Mouse (Mus musculus): Measurements from ENCODE around the gene Tubgcp5. TPM values are rescaled to one million over a fixed set of nuclear protein-coding genes. Genes with fewer than 3 reads are reported as not detected.
"Not testable (repeated sequence)": the region's sequence is repeated elsewhere in the genome, so short reads cannot be mapped to it uniquely, and the experiment has no call there.

The Tubgcp5 gene
- 25.5 and 39.5 TPM in 2 replicates for polyA plus RNA-seq (2014; fragmentation: Nextera tagmentation; extraction: Ambion mirVana)

DNA sequence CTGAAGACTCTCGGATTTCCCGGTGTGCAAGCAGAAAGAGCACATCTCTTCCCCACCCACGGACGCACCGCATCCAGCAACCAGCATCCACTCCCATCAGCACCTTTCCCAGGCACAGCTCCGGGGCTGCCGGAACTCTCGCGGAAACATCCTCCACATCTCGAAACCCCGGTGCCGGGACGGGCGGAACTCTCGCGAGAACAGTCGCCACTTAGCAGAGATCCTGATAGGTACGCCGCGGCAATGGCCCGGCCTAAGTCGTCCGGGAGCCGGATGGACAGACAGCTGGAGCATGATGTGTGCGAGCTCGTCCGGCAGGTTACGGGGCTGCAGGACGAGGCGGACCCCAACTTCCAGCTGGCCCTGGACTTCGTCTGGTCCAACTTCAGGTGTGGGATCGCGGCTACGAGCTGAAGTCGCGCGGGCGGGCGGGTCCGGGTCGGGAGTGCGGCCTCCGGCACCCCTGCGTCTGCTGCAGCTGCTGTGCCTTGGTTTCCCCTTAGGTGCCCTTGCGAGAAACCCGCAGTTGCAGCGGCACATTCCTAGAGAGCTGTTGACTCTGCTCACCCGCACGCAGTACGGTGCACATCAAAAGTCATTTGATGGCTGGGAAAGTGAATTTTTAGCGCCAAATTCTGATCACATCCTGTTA, at the start of gene Tubgcp5:
Tubgcp5 (plus strand) TSS at position 203 of the 652 bp plus-strand sequence.
- no peaks in the 10 kb centered on the region for H3K27me3 ChIP-seq (ENCODE audit: control insufficient read depth, insufficient read depth, low read length)
- no peaks in the 10 kb centered on the region for H3K9me3 ChIP-seq (ENCODE audit: control insufficient read depth, low read length)
- WGBS, result under 1% methylated on average over 51 of the region's 51 CpGs

DNA sequence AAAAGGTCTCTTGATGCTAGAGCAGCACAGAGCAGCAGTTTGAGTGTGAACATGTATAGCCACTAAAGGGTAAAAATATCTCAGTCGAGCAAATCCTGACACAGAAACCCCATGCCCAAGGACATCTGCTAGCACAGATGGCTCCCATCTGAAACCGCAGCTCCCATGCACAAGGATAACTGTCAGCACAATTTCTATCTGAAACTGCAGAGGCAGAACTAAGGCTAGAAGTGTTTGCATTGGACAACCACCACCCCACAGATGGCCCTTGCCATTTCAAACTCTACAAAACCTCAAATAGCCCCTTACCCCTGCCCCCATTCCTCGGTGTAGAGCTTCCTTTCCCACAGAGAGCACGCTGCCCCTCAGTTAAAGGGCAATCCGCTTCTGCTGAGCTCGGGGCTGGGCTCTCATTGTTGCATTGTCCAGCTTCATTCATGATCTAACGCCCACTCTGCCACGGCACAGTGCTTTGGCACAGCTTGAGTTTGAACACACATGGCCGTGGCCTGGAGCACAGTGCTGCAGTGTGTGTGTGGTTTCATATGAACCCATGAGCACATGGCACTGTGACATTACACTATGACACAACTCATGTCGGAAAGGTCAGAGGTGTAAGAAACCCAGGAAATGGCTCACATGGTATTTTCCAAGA, 49.3 kb upstream of the Tubgcp5 start:
- DNase-seq (no peak), ATAC-seq (ENCODE audit: low FRiP score, low TSS enrichment) (no peak)
- H3K4me2 ChIP-seq (ENCODE audit: low read length), result no peak overlapping the region
- H3K36me3 ChIP-seq (ENCODE audit: control insufficient read depth, insufficient read depth, low read length), result no peaks in the 10 kb centered on the region
- WGBS, result 24% methylated on average over 10 of the region's 10 CpGs
- H3K4me3 ChIP-seq (replicated peaks; ENCODE audit: low read depth, low read length), result no peak overlapping the region
- H3K9ac ChIP-seq (replicated peaks; ENCODE audit: low read length), result no peak overlapping the region
- H3K27ac ChIP-seq (replicated peaks; ENCODE audit: low read depth, low read length), result no peak overlapping the region
- H3K9me3 ChIP-seq (ENCODE audit: control insufficient read depth, low read length), result no peaks in the 10 kb centered on the region
- H3K4me1 ChIP-seq (ENCODE audit: control insufficient read depth, insufficient read depth, low read length), result no peaks in the 10 kb centered on the region
- H3K27me3 ChIP-seq (ENCODE audit: control insufficient read depth, insufficient read depth, low read length), result no peaks in the 10 kb centered on the region

More for the DNA sequence above, at the start of gene Tubgcp5:
- DNase-seq, result peak; percentile 99
- H3K4me3 ChIP-seq (replicated peaks; ENCODE audit: low read depth, low read length), result peak within 1 kb of the TSS; percentile 73
- peaks cover 32% of the 10 kb centered on the region for H3K36me3 ChIP-seq (ENCODE audit: control insufficient read depth, insufficient read depth, low read length)
- peak within 1 kb of the TSS; percentile 85 for H3K4me2 ChIP-seq (ENCODE audit: low read length)
- H3K4me1 ChIP-seq (ENCODE audit: control insufficient read depth, insufficient read depth, low read length), result peaks cover 6% of the 10 kb centered on the region; the same call in 1 of the 2 replicates
- peak within 1 kb of the TSS; percentile 88 for H3K9ac ChIP-seq (replicated peaks; ENCODE audit: low read length)
- peak; percentile 99 for ATAC-seq (ENCODE audit: low FRiP score, low TSS enrichment)
- peak within 1 kb of the TSS; percentile 84 for H3K27ac ChIP-seq (replicated peaks; ENCODE audit: low read depth, low read length)

DNA sequence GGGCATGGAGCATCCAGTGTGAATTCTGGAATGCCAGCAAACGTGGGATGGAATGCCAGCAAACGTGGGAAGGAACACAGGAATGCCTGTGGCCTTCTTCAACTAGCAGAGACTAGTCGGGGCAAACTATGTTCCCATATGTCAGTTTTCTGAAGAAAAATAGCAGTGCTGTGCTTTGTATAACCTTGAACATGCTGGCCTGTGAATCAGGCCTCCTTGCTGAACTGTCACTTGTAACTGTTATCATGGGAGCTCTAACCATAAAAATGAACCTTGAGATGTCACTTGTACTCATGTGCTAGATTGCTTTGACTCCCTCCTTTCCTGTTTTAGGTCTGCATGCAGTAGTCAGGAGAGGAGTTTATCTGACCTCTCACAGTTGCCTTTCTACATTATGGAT, 43.1 kb upstream of the Tubgcp5 start:
- Histone ChIP-seq H3K4me1 (ENCODE audit: control insufficient read depth, insufficient read depth, low read length) (no peaks in the 10 kb centered on the region), H3K4me3 (replicated peaks; ENCODE audit: low read depth, low read length) (no peak overlapping the region), H3K27me3 (ENCODE audit: control insufficient read depth, insufficient read depth, low read length) (no peaks in the 10 kb centered on the region), H3K36me3 (ENCODE audit: control insufficient read depth, insufficient read depth, low read length) (no peaks in the 10 kb centered on the region), H3K27ac (replicated peaks; ENCODE audit: low read depth, low read length) (no peak overlapping the region), H3K9me3 (ENCODE audit: control insufficient read depth, low read length) (no peaks in the 10 kb centered on the region), H3K4me2 (ENCODE audit: low read length) (no peak overlapping the region), H3K9ac (replicated peaks; ENCODE audit: low read length) (no peak overlapping the region)
- WGBS, result 82% methylated on average over 3 of the region's 3 CpGs
- ATAC-seq (ENCODE audit: low FRiP score, low TSS enrichment) (no peak), DNase-seq (no peak)

DNA sequence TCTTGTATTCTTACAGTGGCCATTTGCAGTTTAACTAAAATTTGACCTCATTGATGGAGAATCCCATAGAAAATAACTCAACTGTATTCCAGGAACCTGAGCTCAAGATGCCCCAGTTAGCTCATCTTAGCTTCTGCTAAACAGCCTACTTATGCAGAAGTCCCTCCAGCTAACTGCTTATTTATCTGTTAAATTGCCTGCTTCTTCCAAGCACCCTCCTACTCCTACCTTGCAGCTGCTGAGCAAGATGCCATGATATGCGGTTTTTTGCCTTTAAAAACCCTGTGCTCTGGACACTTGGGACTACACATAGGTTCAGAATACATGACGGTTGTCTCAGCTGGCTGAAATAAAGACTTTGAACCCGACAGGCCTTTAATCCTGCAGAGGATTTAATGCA, 34.6 kb upstream of the Tubgcp5 start:
- ATAC-seq (ENCODE audit: low FRiP score, low TSS enrichment), result no peak
- 37% methylated on average over 3 of the region's 3 CpGs for WGBS

DNA sequence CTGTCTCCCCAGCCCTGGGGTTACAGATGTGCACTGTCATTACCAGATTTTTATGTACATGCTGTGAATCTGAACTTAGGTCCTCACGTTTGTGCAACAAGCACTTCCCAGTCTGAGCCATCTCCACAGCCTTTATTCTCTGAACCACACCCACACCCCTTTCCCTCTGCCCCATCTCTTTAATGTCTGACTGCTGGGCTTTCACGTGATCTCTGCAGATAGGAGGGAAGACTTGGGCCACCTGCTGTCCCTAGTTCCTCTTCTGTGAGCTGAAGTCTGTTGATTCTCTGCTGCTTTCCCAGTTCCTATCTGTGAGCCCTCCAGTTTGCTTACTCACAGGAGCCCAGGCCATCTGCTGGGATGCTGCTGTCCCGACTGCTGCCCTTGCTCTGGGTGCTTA, 26.0 kb upstream of the Tubgcp5 start, which contains the start of gene Siglech:
Siglech (plus strand) TSS at position 253 of the 400 bp plus-strand sequence.
- Histone ChIP-seq H3K27me3 (ENCODE audit: control insufficient read depth, insufficient read depth, low read length) (no peaks in the 10 kb centered on the region), H3K36me3 (ENCODE audit: control insufficient read depth, insufficient read depth, low read length) (no peaks in the 10 kb centered on the region), H3K4me1 (ENCODE audit: control insufficient read depth, insufficient read depth, low read length) (no peaks in the 10 kb centered on the region), H3K4me3 (replicated peaks; ENCODE audit: low read depth, low read length) (no peak within 1 kb of the TSS), H3K4me2 (ENCODE audit: low read length) (no peak within 1 kb of the TSS), H3K27ac (replicated peaks; ENCODE audit: low read depth, low read length) (no peak within 1 kb of the TSS), H3K9ac (replicated peaks; ENCODE audit: low read length) (no peak within 1 kb of the TSS), H3K9me3 (ENCODE audit: control insufficient read depth, low read length) (no peaks in the 10 kb centered on the region)
- 50% methylated on average over 3 of the region's 3 CpGs for WGBS
- ATAC-seq (ENCODE audit: low FRiP score, low TSS enrichment) (no peak), DNase-seq (no peak)

More for the DNA sequence above, 34.6 kb upstream of the Tubgcp5 start:
- Histone ChIP-seq H3K4me3 (replicated peaks; ENCODE audit: low read depth, low read length) (no peak overlapping the region), H3K27ac (replicated peaks; ENCODE audit: low read depth, low read length) (no peak overlapping the region), H3K4me1 (ENCODE audit: control insufficient read depth, insufficient read depth, low read length) (no peaks in the 10 kb centered on the region), H3K36me3 (ENCODE audit: control insufficient read depth, insufficient read depth, low read length) (no peaks in the 10 kb centered on the region), H3K9ac (replicated peaks; ENCODE audit: low read length) (no peak overlapping the region), H3K27me3 (ENCODE audit: control insufficient read depth, insufficient read depth, low read length) (no peaks in the 10 kb centered on the region), H3K4me2 (ENCODE audit: low read length) (no peak overlapping the region), H3K9me3 (ENCODE audit: control insufficient read depth, low read length) (no peaks in the 10 kb centered on the region)
- DNase-seq, result peak; percentile 4

DNA sequence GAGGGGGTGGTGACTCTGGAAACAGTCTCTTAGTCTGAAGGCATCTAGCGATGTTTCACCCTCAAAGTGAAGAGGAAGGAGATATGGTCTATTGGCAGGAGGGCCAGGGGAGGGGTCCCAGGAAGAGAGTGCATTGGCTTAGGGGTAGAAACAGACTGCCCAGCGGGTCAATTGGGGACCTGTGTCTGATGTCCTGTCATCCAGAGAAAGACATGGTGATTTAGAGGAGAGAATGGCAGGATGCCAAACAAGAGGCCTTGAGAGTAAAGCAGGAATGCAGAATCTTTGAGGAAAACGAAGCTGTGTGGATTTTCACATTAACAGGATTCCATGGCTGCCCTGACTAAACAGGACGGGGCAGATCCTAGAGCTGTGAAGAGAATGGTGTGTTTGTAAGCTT, 13.9 kb upstream of the Tubgcp5 start:
- ATAC-seq (ENCODE audit: low FRiP score, low TSS enrichment) (no peak), DNase-seq (peak; percentile 12)
- Histone ChIP-seq H3K4me1 (ENCODE audit: control insufficient read depth, insufficient read depth, low read length) (no peaks in the 10 kb centered on the region), H3K4me2 (ENCODE audit: low read length) (no peak overlapping the region), H3K27ac (replicated peaks; ENCODE audit: low read depth, low read length) (no peak overlapping the region), H3K36me3 (ENCODE audit: control insufficient read depth, insufficient read depth, low read length) (no peaks in the 10 kb centered on the region), H3K9ac (replicated peaks; ENCODE audit: low read length) (no peak overlapping the region), H3K9me3 (ENCODE audit: control insufficient read depth, low read length) (no peaks in the 10 kb centered on the region), H3K27me3 (ENCODE audit: control insufficient read depth, insufficient read depth, low read length) (no peaks in the 10 kb centered on the region), H3K4me3 (replicated peaks; ENCODE audit: low read depth, low read length) (no peak overlapping the region)
- 65% methylated on average over 4 of the region's 4 CpGs for WGBS

DNA sequence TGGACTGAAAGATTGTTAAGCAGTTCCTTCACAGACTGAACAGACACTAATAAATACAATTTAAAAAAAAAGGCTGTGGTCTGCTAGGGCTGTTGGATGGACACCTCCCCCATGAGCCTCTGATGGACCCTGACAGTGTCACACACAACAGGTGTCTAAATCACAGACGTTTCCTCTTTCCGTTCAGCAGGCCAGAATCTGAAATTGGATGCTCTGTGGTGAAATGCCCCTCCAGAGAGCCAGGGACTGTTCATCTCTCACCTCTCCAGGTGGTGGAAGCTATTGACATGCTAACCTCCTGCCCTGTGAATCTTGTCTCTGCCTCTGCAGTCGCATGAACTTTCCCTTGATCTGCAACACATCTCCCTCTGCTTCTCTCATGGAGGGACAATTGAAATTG, 11.5 kb upstream of the Tubgcp5 start:
- ATAC-seq (ENCODE audit: low FRiP score, low TSS enrichment), result no peak
- H3K27me3 ChIP-seq (ENCODE audit: control insufficient read depth, insufficient read depth, low read length), result no peaks in the 10 kb centered on the region
- no peaks in the 10 kb centered on the region for H3K36me3 ChIP-seq (ENCODE audit: control insufficient read depth, insufficient read depth, low read length)
- H3K9me3 ChIP-seq (ENCODE audit: control insufficient read depth, low read length), result no peaks in the 10 kb centered on the region
- H3K9ac ChIP-seq (replicated peaks; ENCODE audit: low read length), result no peak overlapping the region
- no peak for DNase-seq
- H3K4me3 ChIP-seq (replicated peaks; ENCODE audit: low read depth, low read length), result no peak overlapping the region
- WGBS, result 72% methylated on average over 3 of the region's 3 CpGs
- H3K4me2 ChIP-seq (ENCODE audit: low read length), result no peak overlapping the region
- H3K4me1 ChIP-seq (ENCODE audit: control insufficient read depth, insufficient read depth, low read length), result no peaks in the 10 kb centered on the region
- H3K27ac ChIP-seq (replicated peaks; ENCODE audit: low read depth, low read length), result no peak overlapping the region

DNA sequence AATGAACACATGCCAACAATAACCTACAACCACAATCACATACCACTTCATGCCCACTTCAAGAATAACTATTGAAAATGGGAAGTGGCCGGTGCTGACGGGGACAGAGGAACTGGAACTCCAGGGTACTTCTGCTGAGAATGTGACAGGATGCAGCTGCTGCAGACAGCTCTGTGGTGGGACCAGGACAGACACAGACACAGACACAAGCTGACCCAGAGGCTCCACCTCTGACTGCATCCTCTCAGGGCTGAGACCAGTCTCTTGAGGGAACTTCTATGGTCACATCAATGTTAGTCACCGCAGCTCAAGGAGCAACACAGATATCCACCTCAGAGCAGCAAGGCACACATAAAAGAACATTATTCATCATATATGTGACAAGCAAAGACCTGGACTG, 9.4 kb upstream of the Tubgcp5 start:
- DNase-seq (no peak), ATAC-seq (ENCODE audit: low FRiP score, low TSS enrichment) (no peak)
- Histone ChIP-seq H3K27me3 (ENCODE audit: control insufficient read depth, insufficient read depth, low read length) (no peaks in the 10 kb centered on the region), H3K4me1 (ENCODE audit: control insufficient read depth, insufficient read depth, low read length) (no peaks in the 10 kb centered on the region), H3K36me3 (ENCODE audit: control insufficient read depth, insufficient read depth, low read length) (no peaks in the 10 kb centered on the region), H3K27ac (replicated peaks; ENCODE audit: low read depth, low read length) (no peak overlapping the region), H3K4me2 (ENCODE audit: low read length) (no peak overlapping the region), H3K9ac (replicated peaks; ENCODE audit: low read length) (no peak overlapping the region), H3K9me3 (ENCODE audit: control insufficient read depth, low read length) (no peaks in the 10 kb centered on the region), H3K4me3 (replicated peaks; ENCODE audit: low read depth, low read length) (no peak overlapping the region)
- 87% methylated on average over 3 of the region's 3 CpGs for WGBS

DNA sequence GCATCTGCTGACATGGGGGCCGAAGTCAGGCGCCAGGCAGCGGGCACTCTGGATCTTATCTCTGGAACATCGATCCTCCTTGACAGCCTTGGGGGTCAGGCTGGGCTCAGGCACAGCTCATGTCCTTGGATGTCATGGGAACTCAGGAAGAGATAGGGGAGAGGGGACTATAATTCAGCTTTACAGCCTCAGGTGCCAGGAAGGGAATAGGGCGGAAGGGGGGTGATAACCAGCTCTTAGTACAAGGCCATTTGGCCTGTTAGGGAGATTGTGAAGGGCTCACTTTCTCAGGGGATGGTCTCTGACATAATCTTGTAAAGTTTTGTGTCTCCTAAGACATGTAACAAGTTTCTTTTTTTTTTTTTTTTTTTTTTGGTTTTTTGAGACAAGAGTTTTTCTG, 3.4 kb upstream of the Tubgcp5 start:
- H3K27me3 ChIP-seq (ENCODE audit: control insufficient read depth, insufficient read depth, low read length); H3K4me3 ChIP-seq (replicated peaks; ENCODE audit: low read depth, low read length); H3K4me2 ChIP-seq (ENCODE audit: low read length); H3K9me3 ChIP-seq (ENCODE audit: control insufficient read depth, low read length); H3K4me1 ChIP-seq (ENCODE audit: control insufficient read depth, insufficient read depth, low read length); DNase-seq; ATAC-seq (ENCODE audit: low FRiP score, low TSS enrichment); H3K9ac ChIP-seq (replicated peaks; ENCODE audit: low read length); H3K36me3 ChIP-seq (ENCODE audit: control insufficient read depth, insufficient read depth, low read length); H3K27ac ChIP-seq (replicated peaks; ENCODE audit: low read depth, low read length): not testable (repeated sequence)
- WGBS, result 80% methylated on average over 5 of the region's 5 CpGs

Measured in midbrain, embryonic 14.5 days (tissue).